Mouse (Mus musculus): ENCODE results near the gene Gdap1l1. TPM values are rescaled to one million over a fixed set of nuclear protein-coding genes. Genes with fewer than 3 reads are reported as not detected.

Gdap1l1 gene
- polyA plus RNA-seq, 1 experiment from 2014 or later: 82.0 TPM

GRCm38 (mm10) chr2:163493031-163493430, 54.8 kb downstream of the Gdap1l1 start:
- H3K27ac ChIP-seq: no peak overlapping the region
- no peaks in the 10 kb centered on the region for H3K36me3 ChIP-seq (ENCODE audit: poor library complexity, severe bottlenecking)
- 0 out of 2 replicates have a peak, but pooled peaks cover 3% of the 10 kb centered on the region for H3K27me3 ChIP-seq
- WGBS: 7% methylated on average over 5 of the region's 5 CpGs
- H3K9me3 ChIP-seq (replicated peaks): no peaks in the 10 kb centered on the region
- no peak overlapping the region for H3K4me2 ChIP-seq
- H3K9ac ChIP-seq: no peak overlapping the region
- no peak overlapping the region for H3K4me3 ChIP-seq
- no peaks in the 10 kb centered on the region for H3K4me1 ChIP-seq
- ATAC-seq: no peak

- H3K36me3 ChIP-seq (ENCODE audit: poor library complexity, severe bottlenecking): no peaks in the 10 kb centered on the region
- H3K4me2 ChIP-seq: no peak overlapping the region
- WGBS: 56% methylated on average over 5 of the region's 5 CpGs
- H3K27ac ChIP-seq: no peak overlapping the region
- no peaks in the 10 kb centered on the region for H3K4me1 ChIP-seq
- ATAC-seq: no peak
- H3K9me3 ChIP-seq (replicated peaks): no peaks in the 10 kb centered on the region
- H3K9ac ChIP-seq: no peak overlapping the region
- H3K4me3 ChIP-seq: no peak overlapping the region
- 0 out of 2 replicates have a peak, but pooled peaks cover 3% of the 10 kb centered on the region for H3K27me3 ChIP-seq
These were observed 55.7 kb downstream of the Gdap1l1 start for GRCm38 (mm10) chr2:163493976-163494375.

GRCm38 (mm10) chr2:163494456-163494855, 56.2 kb downstream of the Gdap1l1 start:
- 53% methylated on average over 6 of the region's 6 CpGs for WGBS
- H3K27ac ChIP-seq: no peak overlapping the region
- no peaks in the 10 kb centered on the region for H3K4me1 ChIP-seq
- H3K27me3 ChIP-seq: 0 out of 2 replicates have a peak, but pooled peaks cover 3% of the 10 kb centered on the region
- no peaks in the 10 kb centered on the region for H3K9me3 ChIP-seq (replicated peaks)
- H3K9ac ChIP-seq: no peak overlapping the region
- H3K4me3 ChIP-seq: no peak overlapping the region
- ATAC-seq: no peak
- H3K36me3 ChIP-seq (ENCODE audit: poor library complexity, severe bottlenecking): no peaks in the 10 kb centered on the region
- no peak overlapping the region for H3K4me2 ChIP-seq

GRCm38 (mm10) chr2:163502219-163502618, 63.9 kb downstream of the Gdap1l1 start:
- no peak for ATAC-seq
- Histone ChIP-seq H3K9me3 (replicated peaks) (no peaks in the 10 kb centered on the region), H3K27ac (no peak overlapping the region), H3K4me3 (no peak overlapping the region), H3K36me3 (ENCODE audit: poor library complexity, severe bottlenecking) (no peaks in the 10 kb centered on the region), H3K9ac (no peak overlapping the region), H3K4me2 (no peak overlapping the region), H3K27me3 (no peaks in the 10 kb centered on the region), H3K4me1 (no peaks in the 10 kb centered on the region)
- 72% methylated on average over 2 of the region's 2 CpGs for WGBS

- Histone ChIP-seq H3K27me3 (no peaks in the 10 kb centered on the region), H3K9me3 (replicated peaks) (no peaks in the 10 kb centered on the region), H3K36me3 (ENCODE audit: poor library complexity, severe bottlenecking) (no peaks in the 10 kb centered on the region), H3K4me3 (no peak overlapping the region), H3K4me1 (no peaks in the 10 kb centered on the region), H3K9ac (no peak overlapping the region), H3K4me2 (no peak overlapping the region), H3K27ac (no peak overlapping the region)
- 82% methylated on average over 7 of the region's 7 CpGs for WGBS
- no peak for ATAC-seq
These were observed 64.9 kb downstream of the Gdap1l1 start for GRCm38 (mm10) chr2:163503191-163503590.

Other genes starting within 250 kb of the Gdap1l1 start
- 17.9 and 20.6 TPM in 2 replicates for gene Tox2, start 235.4 kb upstream of the Gdap1l1 start, polyA plus RNA-seq (2015; fragmentation: Nextera tagmentation; extraction: Ambion mirVana)
- gene Jph2, start 40.5 kb upstream of the Gdap1l1 start, polyA plus RNA-seq (2015; fragmentation: Nextera tagmentation; extraction: Ambion mirVana): 0.12 and 0.18 TPM in 2 replicates
- 80.1 and 83.3 TPM in 2 replicates for gene Oser1, start 13.8 kb upstream of the Gdap1l1 start, polyA plus RNA-seq (2015; fragmentation: Nextera tagmentation; extraction: Ambion mirVana)
- gene Fitm2, start 34.2 kb downstream of the Gdap1l1 start, polyA plus RNA-seq (2015; fragmentation: Nextera tagmentation; extraction: Ambion mirVana): 10.2 and 11.0 TPM in 2 replicates
- 0.16 TPM in 1 of 2 replicates, not detected in the other for gene R3hdml, start 53.8 kb downstream of the Gdap1l1 start, polyA plus RNA-seq (2015; fragmentation: Nextera tagmentation; extraction: Ambion mirVana)
- not detected in 2 replicates for gene Hnf4a, start 68.3 kb downstream of the Gdap1l1 start, polyA plus RNA-seq (2015; fragmentation: Nextera tagmentation; extraction: Ambion mirVana)
- 39.3 and 44.9 TPM in 2 replicates for gene Ttpal, start 163.8 kb downstream of the Gdap1l1 start, polyA plus RNA-seq (2015; fragmentation: Nextera tagmentation; extraction: Ambion mirVana)
- 23.9 and 26.4 TPM in 2 replicates for gene Serinc3, start 206.7 kb downstream of the Gdap1l1 start, polyA plus RNA-seq (2015; fragmentation: Nextera tagmentation; extraction: Ambion mirVana)
- 169 and 170 TPM in 2 replicates for gene Pkig, start 219.9 kb downstream of the Gdap1l1 start, polyA plus RNA-seq (2015; fragmentation: Nextera tagmentation; extraction: Ambion mirVana)

Measured in forebrain, embryonic 13.5 days (tissue).